Mouse (Mus musculus): Measurements from ENCODE around the gene Nptx1. TPM values are rescaled to one million over a fixed set of nuclear protein-coding genes. Genes with fewer than 3 reads are reported as not detected.

Gene Nptx1
- polyA plus RNA-seq, 1 experiment from 2014 or later, result 23.7 TPM

GRCm38 (mm10) chr11:119514108-119514860, 33.3 kb downstream of the Nptx1 start:
- no peaks in the 10 kb centered on the region for H3K27me3 ChIP-seq (ENCODE audit: control insufficient read depth, insufficient read depth, low read length)
- H3K4me1 ChIP-seq (ENCODE audit: control insufficient read depth, insufficient read depth, low read length), result peaks cover 19% of the 10 kb centered on the region
- H3K9ac ChIP-seq (replicated peaks; ENCODE audit: low read depth, low read length), result no peak overlapping the region
- peak overlapping the region; percentile 34; the same call in 1 of the 2 replicates for H3K4me2 ChIP-seq (ENCODE audit: low read depth, low read length)
- no peak overlapping the region for H3K4me3 ChIP-seq (ENCODE audit: low read depth, low read length)
- H3K9me3 ChIP-seq (ENCODE audit: control insufficient read depth, low read length), result no peaks in the 10 kb centered on the region
- no peak for ATAC-seq (ENCODE audit: low read depth)
- WGBS, result 36% methylated on average over 16 of the region's 16 CpGs
- no peaks in the 10 kb centered on the region for H3K36me3 ChIP-seq (ENCODE audit: control insufficient read depth, insufficient read depth, low read length)
- peak overlapping the region; percentile 52 for H3K27ac ChIP-seq (ENCODE audit: low read depth, low read length)

GRCm38 (mm10) chr11:119513038-119513659, 34.4 kb downstream of the Nptx1 start:
- Histone ChIP-seq H3K36me3 (ENCODE audit: control insufficient read depth, insufficient read depth, low read length) (no peaks in the 10 kb centered on the region; the same call in 1 of the 2 replicates), H3K4me2 (ENCODE audit: low read depth, low read length) (no peak overlapping the region), H3K9me3 (ENCODE audit: control insufficient read depth, low read length) (no peaks in the 10 kb centered on the region), H3K27ac (ENCODE audit: low read depth, low read length) (no peak overlapping the region), H3K4me1 (ENCODE audit: control insufficient read depth, insufficient read depth, low read length) (peaks cover 19% of the 10 kb centered on the region), H3K9ac (replicated peaks; ENCODE audit: low read depth, low read length) (no peak overlapping the region), H3K27me3 (ENCODE audit: control insufficient read depth, insufficient read depth, low read length) (no peaks in the 10 kb centered on the region), H3K4me3 (ENCODE audit: low read depth, low read length) (no peak overlapping the region)
- WGBS, result 47% methylated on average over 9 of the region's 9 CpGs
- no peak for ATAC-seq (ENCODE audit: low read depth)

- 0 out of 2 replicates have a peak, but pooled peaks have one; percentile 36 for ATAC-seq (ENCODE audit: low read depth)
- H3K4me3 ChIP-seq (ENCODE audit: low read depth, low read length), result no peak overlapping the region
- peak overlapping the region; percentile 28; the same call in 1 of the 2 replicates for H3K27ac ChIP-seq (ENCODE audit: low read depth, low read length)
- H3K9me3 ChIP-seq (ENCODE audit: control insufficient read depth, low read length), result no peaks in the 10 kb centered on the region
- peaks cover 4% of the 10 kb centered on the region for H3K4me1 ChIP-seq (ENCODE audit: control insufficient read depth, insufficient read depth, low read length)
- H3K36me3 ChIP-seq (ENCODE audit: control insufficient read depth, insufficient read depth, low read length), result peaks cover 9% of the 10 kb centered on the region
- no peak overlapping the region for H3K9ac ChIP-seq (replicated peaks; ENCODE audit: low read depth, low read length)
- 17% methylated on average over 5 of the region's 5 CpGs for WGBS
- no peak overlapping the region for H3K4me2 ChIP-seq (ENCODE audit: low read depth, low read length)
- H3K27me3 ChIP-seq (ENCODE audit: control insufficient read depth, insufficient read depth, low read length), result no peaks in the 10 kb centered on the region
Observed at GRCm38 (mm10) chr11:119509165-119509776, 38.3 kb downstream of the Nptx1 start.

GRCm38 (mm10) chr11:119507772-119508171, 39.8 kb downstream of the Nptx1 start:
- no peak overlapping the region for H3K9ac ChIP-seq (replicated peaks; ENCODE audit: low read depth, low read length)
- 83% methylated on average over 8 of the region's 8 CpGs for WGBS
- H3K4me3 ChIP-seq (ENCODE audit: low read depth, low read length), result no peak overlapping the region
- no peaks in the 10 kb centered on the region for H3K9me3 ChIP-seq (ENCODE audit: control insufficient read depth, low read length)
- H3K27me3 ChIP-seq (ENCODE audit: control insufficient read depth, insufficient read depth, low read length), result no peaks in the 10 kb centered on the region
- no peak overlapping the region for H3K27ac ChIP-seq (ENCODE audit: low read depth, low read length)
- H3K4me2 ChIP-seq (ENCODE audit: low read depth, low read length), result no peak overlapping the region
- ATAC-seq (ENCODE audit: low read depth), result no peak
- no peaks in the 10 kb centered on the region for H3K4me1 ChIP-seq (ENCODE audit: control insufficient read depth, insufficient read depth, low read length)
- peaks cover 9% of the 10 kb centered on the region for H3K36me3 ChIP-seq (ENCODE audit: control insufficient read depth, insufficient read depth, low read length)

GRCm38 (mm10) chr11:119506386-119506785, 41.2 kb downstream of the Nptx1 start:
- Histone ChIP-seq H3K27me3 (ENCODE audit: control insufficient read depth, insufficient read depth, low read length) (no peaks in the 10 kb centered on the region), H3K27ac (ENCODE audit: low read depth, low read length) (no peak overlapping the region), H3K4me2 (ENCODE audit: low read depth, low read length) (no peak overlapping the region), H3K9me3 (ENCODE audit: control insufficient read depth, low read length) (no peaks in the 10 kb centered on the region), H3K36me3 (ENCODE audit: control insufficient read depth, insufficient read depth, low read length) (peaks cover 9% of the 10 kb centered on the region), H3K9ac (replicated peaks; ENCODE audit: low read depth, low read length) (no peak overlapping the region), H3K4me1 (ENCODE audit: control insufficient read depth, insufficient read depth, low read length) (no peaks in the 10 kb centered on the region), H3K4me3 (ENCODE audit: low read depth, low read length) (no peak overlapping the region)
- ATAC-seq (ENCODE audit: low read depth), result no peak
- WGBS, result 93% methylated on average over 4 of the region's 4 CpGs

- no peak overlapping the region for H3K4me3 ChIP-seq (ENCODE audit: low read depth, low read length)
Observed at GRCm38 (mm10) chr11:119503675-119504074, 43.9 kb downstream of the Nptx1 start.

GRCm38 (mm10) chr11:119500011-119500410, 47.5 kb downstream of the Nptx1 start:
- 85% methylated on average over 2 of the region's 2 CpGs for WGBS
- Histone ChIP-seq H3K9ac (replicated peaks; ENCODE audit: low read depth, low read length) (no peak overlapping the region), H3K27ac (ENCODE audit: low read depth, low read length) (no peak overlapping the region), H3K27me3 (ENCODE audit: control insufficient read depth, insufficient read depth, low read length) (no peaks in the 10 kb centered on the region), H3K4me1 (ENCODE audit: control insufficient read depth, insufficient read depth, low read length) (no peaks in the 10 kb centered on the region), H3K4me3 (ENCODE audit: low read depth, low read length) (no peak overlapping the region), H3K36me3 (ENCODE audit: control insufficient read depth, insufficient read depth, low read length) (peaks cover 8% of the 10 kb centered on the region; the same call in 1 of the 2 replicates), H3K4me2 (ENCODE audit: low read depth, low read length) (no peak overlapping the region), H3K9me3 (ENCODE audit: control insufficient read depth, low read length) (no peaks in the 10 kb centered on the region)
- no peak for ATAC-seq (ENCODE audit: low read depth)

More at GRCm38 (mm10) chr11:119503675-119504074, 43.9 kb downstream of the Nptx1 start:
- Histone ChIP-seq H3K9me3 (ENCODE audit: control insufficient read depth, low read length) (no peaks in the 10 kb centered on the region), H3K36me3 (ENCODE audit: control insufficient read depth, insufficient read depth, low read length) (peaks cover 9% of the 10 kb centered on the region), H3K9ac (replicated peaks; ENCODE audit: low read depth, low read length) (no peak overlapping the region; the same call in 1 of the 2 replicates), H3K27ac (ENCODE audit: low read depth, low read length) (no peak overlapping the region), H3K4me1 (ENCODE audit: control insufficient read depth, insufficient read depth, low read length) (no peaks in the 10 kb centered on the region), H3K27me3 (ENCODE audit: control insufficient read depth, insufficient read depth, low read length) (no peaks in the 10 kb centered on the region), H3K4me2 (ENCODE audit: low read depth, low read length) (no peak overlapping the region)
- peak; percentile 75; the same call in 1 of the 2 replicates for ATAC-seq (ENCODE audit: low read depth)

GRCm38 (mm10) chr11:119499297-119499696, 48.3 kb downstream of the Nptx1 start:
- WGBS, result 97% methylated on average over 4 of the region's 4 CpGs
- Histone ChIP-seq H3K4me3 (ENCODE audit: low read depth, low read length) (no peak overlapping the region), H3K4me1 (ENCODE audit: control insufficient read depth, insufficient read depth, low read length) (no peaks in the 10 kb centered on the region), H3K36me3 (ENCODE audit: control insufficient read depth, insufficient read depth, low read length) (peaks cover 3% of the 10 kb centered on the region; the same call in 1 of the 2 replicates), H3K27me3 (ENCODE audit: control insufficient read depth, insufficient read depth, low read length) (no peaks in the 10 kb centered on the region), H3K9me3 (ENCODE audit: control insufficient read depth, low read length) (no peaks in the 10 kb centered on the region), H3K9ac (replicated peaks; ENCODE audit: low read depth, low read length) (no peak overlapping the region), H3K27ac (ENCODE audit: low read depth, low read length) (no peak overlapping the region), H3K4me2 (ENCODE audit: low read depth, low read length) (no peak overlapping the region)
- ATAC-seq (ENCODE audit: low read depth), result no peak

GRCm38 (mm10) chr11:119497451-119497850, 50.1 kb downstream of the Nptx1 start:
- Histone ChIP-seq H3K9ac (replicated peaks; ENCODE audit: low read depth, low read length) (no peak overlapping the region), H3K4me3 (ENCODE audit: low read depth, low read length) (no peak overlapping the region), H3K9me3 (ENCODE audit: control insufficient read depth, low read length) (no peaks in the 10 kb centered on the region), H3K27ac (ENCODE audit: low read depth, low read length) (no peak overlapping the region), H3K4me2 (ENCODE audit: low read depth, low read length) (no peak overlapping the region), H3K4me1 (ENCODE audit: control insufficient read depth, insufficient read depth, low read length) (peaks cover under 1% of the 10 kb centered on the region; the same call in 1 of the 2 replicates), H3K27me3 (ENCODE audit: control insufficient read depth, insufficient read depth, low read length) (no peaks in the 10 kb centered on the region), H3K36me3 (ENCODE audit: control insufficient read depth, insufficient read depth, low read length) (peaks cover 3% of the 10 kb centered on the region; the same call in 1 of the 2 replicates)
- WGBS, result 68% methylated on average over 4 of the region's 4 CpGs
- ATAC-seq (ENCODE audit: low read depth), result no peak
